Mouse (Mus musculus) urinary bladder, postnatal 10 days (tissue): ENCODE measurements around the gene Ccdc9b.

Experiments used
- DNase-seq: peaks from one replicate; pipeline ENCODE4 v3.0.0; 2022; ENCODE audit warnings: low spot score

Ccdc9b gene

DNA sequence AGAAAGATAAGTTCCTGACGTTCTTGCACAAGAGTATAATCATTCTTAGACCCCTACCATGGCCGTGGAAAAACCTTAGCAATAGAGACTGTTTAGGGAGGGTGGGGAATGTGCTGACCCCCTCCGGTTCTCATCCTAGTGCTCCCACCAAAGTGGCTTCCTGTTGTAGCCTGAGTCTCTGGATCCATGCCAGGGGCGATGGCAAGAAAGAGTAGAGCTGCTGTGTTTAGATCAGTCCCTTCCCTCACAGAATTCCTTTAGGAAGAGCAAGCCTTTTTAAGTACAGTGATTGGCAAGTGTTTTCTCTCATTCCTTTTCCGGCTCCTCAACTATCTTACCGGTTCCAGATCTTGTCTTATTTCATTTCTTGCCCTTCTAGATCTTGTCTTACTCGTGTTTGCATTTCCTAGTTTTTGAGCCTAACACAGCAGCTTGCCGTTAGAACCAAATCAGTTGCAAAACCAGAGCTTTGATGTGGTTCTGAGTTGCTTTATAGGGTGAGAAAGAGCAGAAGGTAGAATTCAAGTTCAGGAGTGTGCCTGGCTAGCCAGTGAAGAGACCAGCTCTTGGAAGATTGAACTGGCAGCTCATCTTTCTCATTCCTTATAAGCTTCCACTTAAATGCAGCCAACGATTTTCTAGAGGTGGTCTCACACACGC, 15.0 kb downstream of the Ccdc9b start:
- no peak for DNase-seq

DNA sequence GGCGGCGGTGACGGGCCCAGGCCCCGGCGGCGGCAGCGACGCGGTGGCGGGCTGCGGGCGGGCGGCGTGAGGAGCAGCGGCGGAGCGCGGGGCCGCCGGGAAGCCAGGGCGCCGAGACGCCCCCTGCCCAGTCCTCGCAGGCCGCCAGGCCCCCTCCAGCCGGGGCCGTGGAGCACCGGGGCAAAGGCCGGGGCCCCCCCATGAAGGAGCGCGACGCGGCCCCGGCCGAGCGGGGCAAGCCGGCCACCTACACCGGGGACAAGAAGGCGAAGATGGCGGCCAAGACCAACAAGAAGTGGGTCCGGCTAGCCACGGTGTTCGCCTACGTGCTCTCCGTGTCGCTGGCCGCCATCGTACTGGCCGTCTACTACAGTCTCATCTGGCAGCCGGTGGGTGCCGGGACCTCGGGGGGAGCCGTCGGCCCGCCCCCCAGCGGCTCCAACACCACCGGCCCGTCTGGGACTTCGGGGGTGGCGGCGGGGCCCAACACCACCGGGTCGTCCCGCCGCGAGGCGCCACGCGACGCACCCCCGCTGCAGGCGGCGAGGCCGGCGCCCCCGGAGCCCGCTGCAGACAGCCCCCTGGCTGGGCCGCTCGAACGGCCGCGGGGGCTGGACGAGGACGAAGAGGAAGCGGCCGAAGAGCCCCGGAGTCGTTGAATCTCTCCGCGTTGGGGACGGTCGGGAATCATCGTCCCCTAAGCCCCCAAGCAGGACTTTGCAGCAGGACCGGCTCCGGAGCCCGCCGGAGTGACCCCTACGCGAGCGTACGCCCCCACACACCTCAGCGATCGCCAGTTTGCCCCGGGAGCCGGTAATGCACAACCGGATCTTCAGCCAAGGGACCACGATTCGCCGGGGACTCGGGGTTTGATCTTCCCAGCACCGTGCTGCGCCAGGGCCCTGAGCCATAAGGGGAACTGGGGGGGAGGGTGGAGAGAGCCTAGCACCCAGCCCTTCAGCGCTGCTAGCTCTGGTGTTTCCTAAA, 16.3 kb downstream of the Ccdc9b start:
- no peak for DNase-seq

DNA sequence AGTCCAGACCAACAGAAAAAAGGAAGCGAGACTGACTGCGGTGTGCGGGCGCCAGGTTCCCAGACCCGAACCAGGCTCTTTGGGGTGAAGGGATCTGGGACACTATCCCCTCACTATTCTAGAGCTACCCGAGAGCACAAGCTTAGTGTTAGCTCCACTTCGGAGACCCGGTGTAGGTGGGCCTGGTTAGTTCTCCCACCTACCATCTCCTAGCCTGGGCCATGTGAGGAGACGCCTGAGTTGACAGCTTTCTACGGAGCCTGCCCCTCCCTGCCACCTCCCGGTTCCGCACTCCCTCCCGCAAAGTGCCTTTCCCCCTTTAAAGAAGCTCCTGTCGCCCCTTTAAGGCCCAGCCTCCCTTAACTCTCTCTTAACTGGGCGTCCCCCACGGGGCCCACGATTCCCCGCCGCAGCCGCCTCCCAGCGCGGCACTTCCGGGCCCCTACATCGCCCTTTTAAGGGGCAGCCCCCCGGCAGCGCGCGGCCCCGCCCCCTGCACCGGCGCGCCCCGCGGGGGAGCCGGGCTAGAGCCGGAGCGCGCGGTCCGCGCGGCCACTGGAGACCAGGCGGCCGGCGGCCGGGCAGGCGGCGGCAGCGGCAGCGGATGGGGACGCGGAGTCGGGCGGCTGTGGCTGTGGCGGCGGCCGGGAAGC, 17.1 kb downstream of the Ccdc9b start, which contains the start of gene Inafm2:
Gene Inafm2, plus strand, starts transcription at position 527 of the 653 bp plus-strand sequence.
- peak; percentile 58 for DNase-seq

DNA sequence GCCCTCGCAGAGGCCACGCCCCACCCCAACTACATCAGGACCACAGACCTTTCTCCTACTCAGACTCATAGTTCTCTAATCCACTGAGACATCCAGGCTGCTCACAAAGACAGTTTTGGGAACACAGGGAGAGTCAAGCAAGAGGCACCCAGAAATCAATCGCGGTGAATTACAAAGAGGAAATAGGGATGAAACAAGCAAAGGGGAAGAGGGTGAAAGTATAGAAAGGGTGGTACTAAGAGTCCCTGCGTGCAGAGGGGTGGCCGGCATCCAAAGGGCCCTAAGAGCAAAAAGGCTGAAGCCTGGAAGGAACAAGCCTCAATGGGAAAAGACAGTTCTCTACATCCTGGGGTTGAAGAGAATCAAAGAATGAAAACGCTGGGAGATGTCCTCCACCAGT, 17.8 kb downstream of the Ccdc9b start:
- DNase-seq, result no peak

DNA sequence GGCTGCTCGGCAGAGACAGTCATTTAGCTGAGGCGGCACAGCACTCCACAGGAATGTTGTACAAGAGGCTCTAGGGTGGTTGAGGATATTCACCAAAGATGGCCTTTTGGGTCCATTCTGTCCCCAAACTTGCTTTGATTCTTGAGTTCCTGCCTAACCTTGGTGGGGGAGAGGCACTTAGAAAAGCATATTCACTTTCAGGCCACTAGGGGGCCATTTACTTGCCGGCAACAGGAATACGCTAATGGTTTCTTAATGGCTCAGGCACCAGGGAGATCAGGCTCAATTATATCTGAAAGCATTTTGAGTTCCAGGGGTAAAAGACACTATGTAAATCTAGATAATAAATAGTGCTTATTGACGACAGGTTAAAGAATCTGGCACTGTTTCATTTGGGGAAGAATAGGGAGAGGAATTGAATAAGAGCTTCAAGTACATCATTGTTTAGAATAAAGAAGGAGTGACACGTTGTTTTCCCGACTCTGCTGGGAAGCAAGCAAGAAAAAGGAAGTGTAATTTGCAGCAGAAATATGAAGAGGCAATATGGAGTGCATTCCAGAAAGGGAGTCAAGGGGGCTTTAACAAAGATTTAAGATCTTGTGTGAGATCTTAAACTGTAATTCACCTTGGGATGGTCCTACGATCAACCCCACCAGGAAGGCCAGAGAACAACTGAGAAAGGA, 19.1 kb downstream of the Ccdc9b start:
- no peak for DNase-seq

GRCm38 (mm10) chr2:118741183-118741582, 21.3 kb downstream of the Ccdc9b start:
- DNase-seq, result no peak

GRCm38 (mm10) chr2:118740341-118740740, 22.1 kb downstream of the Ccdc9b start:
- no peak for DNase-seq

DNA sequence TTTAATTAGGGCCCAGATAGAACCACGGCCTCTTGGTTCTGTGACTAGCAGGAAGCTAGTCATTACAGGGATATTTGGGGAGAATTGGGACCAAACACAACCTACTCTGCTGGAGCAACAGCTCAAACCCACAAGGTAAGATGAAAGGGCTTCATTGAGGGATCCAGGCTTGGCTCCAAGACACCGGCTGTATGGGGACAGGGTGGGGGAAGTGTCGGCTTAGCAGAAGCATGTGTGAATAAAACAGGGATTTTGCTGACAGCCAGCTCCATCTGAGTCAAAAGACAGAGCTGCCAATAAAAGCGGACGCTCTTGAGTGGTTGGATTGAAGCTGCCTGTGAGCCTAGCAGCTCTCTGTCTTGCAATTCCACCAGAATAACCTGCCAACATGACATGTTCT, 29.1 kb downstream of the Ccdc9b start:
- no peak for DNase-seq

- DNase-seq, result no peak
Observed at GRCm38 (mm10) chr2:118731981-118732380, 30.5 kb downstream of the Ccdc9b start.

DNA sequence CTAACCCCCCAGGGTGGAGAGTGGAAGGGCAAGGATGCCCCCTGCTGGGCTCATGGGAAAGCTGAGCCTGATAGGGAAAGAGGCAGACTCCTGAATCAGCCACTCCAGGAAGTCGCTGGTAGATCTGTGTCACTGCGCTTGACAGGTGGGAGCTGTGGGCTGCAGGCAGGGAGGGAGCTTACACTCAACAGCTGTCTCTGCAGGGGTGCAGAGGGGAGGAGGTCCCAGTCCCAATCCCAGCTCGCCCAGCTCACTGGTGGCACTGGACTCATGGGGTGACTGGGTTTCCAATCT, 31.9 kb downstream of the Ccdc9b start:
- DNase-seq, result no peak

- DNase-seq, result no peak
Observed at GRCm38 (mm10) chr2:118729816-118730621, 32.4 kb downstream of the Ccdc9b start.

DNA sequence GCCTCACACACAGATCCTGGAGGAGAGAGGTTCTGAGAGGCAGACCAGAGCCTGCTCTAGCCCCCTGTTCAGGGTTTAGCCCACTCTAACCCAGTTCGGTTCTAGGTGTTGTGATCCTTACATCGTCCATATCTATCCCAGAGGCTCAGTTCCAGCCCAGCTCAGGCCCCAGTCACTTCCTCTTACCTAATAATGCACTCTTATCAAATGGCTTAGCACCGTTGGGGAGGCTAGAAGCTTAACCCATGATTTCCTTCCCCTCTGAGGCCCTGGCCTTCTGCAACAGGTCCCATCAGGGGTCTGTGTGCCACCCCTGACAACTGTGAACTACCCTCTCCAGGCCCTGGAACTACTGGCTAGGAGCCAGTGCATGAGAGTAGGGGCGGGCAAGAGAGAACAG, 33.3 kb downstream of the Ccdc9b start:
- no peak for DNase-seq

DNA sequence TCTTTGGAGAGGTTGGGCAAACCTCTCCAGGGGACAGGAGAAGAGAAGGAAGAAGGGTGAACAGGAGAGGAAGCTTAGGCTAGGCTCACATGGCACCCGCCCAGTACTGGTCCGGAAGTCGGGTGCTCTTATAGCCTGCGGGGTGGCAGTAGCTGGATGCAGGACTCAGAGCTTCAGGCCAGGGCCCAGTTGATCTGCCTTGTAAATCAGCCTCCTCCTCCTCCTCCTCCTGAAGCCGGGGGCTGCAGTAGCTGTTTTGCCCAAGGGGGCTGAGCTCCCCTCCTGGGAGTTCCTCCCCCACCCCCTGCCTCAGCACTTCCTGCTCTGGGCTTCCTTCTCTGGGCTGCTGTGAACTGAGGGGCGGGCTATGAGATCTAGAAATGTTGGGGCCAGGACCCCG, 34.1 kb downstream of the Ccdc9b start, which contains the start of gene Plcb2:
Gene Plcb2, minus strand, starts transcription at position 102 of the 400 bp plus-strand sequence.
- no peak for DNase-seq

DNA sequence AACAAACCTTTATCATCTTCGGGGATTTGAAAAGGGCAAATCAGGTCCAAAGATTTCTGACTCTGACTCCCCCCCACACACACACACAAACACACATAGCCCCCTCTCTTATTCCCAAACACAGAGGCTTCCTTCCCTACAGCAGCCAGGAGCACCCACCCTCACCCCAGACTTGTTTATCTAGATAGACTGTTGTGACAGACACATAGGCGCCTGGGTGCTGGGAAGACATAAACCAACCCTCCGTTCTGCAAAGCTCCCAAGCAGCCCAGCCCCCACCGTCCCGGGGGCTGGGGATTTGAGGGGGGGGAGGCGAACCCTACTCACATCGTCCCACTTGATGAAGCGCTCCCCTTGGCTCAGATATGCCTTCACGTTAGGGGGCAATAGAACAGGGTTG, 34.5 kb downstream of the Ccdc9b start:
- DNase-seq, result no peak

DNA sequence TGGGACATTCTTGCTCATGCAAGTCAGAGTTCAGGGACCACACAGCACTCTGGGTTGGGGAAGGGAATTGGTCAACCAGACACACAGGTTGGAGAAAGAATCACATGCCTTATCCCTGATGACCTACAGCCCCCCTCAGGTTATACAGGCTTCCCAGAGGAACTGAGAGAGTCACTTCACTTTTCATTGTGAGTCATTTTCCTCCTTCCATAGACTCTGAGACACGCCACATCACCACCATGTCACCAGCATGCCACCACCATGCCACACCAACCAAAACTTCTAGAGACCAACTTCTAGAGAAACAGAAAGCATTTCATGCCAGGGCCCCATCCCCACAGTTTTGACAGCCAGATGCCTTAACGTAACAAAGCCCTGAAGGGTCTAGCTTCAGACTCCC, 35.6 kb downstream of the Ccdc9b start:
- DNase-seq, result no peak

GRCm38 (mm10) chr2:118725511-118725910, 37.0 kb downstream of the Ccdc9b start:
- no peak for DNase-seq

DNA sequence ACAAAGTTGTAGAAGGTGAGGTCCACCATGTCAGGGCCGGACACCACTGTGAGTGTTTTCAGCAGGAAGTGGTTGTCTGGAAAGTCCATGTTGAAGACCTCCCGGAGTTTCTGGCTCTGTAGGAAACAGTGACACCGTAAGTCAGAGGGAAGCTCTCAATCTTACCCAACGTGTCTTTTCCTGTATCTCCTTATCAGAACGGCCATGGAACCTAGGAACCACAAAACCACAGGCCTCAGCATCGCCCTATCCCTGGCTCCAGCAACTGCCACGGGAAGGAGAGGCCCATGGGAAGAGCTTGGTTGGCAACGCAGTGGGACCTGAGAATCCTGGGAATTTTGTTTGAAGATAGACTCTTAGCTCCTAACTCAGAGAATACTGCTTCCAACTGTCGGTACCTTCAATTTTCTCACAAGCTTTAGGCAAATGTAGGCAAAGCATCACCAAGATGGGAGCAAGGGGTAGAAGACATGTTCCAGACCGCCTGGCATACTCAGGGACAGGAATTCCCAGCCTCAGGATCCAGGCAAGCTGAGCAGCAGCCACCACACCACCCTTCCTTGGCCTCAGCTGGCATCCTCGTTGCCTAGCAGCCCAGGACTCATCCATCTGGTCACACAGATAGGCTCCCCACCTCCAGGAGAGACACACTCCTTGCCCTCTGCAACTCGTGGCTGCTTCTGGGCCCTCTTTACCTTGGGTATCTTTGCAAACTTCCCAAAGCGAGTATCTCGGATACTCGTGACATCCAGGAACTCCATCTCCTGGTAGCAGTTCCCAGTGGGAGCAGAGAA, 38.6 kb downstream of the Ccdc9b start:
- no peak for DNase-seq

- no peak for DNase-seq
Observed at GRCm38 (mm10) chr2:118716677-118717076, 45.8 kb downstream of the Ccdc9b start.

- no peak for DNase-seq
Observed at GRCm38 (mm10) chr2:118714230-118714629, 48.2 kb downstream of the Ccdc9b start.

DNA sequence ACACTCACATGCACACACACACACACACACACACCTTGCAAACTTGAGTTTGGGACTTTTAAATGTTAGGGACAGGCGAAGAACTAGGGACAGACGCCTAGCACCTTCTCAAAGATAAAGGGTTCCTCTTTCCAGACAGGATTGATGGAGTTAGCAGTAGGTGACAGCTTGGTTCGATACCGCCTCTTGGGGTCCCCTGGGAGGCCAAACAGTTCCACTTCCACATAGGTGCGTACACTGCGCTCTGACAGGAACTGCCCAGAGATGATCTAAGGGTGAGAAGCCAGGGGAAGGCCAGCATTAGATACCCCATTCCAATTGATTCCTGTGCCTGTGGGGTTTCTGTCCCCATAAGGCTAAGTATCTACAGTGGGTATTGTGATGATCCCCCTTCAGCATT, 48.8 kb downstream of the Ccdc9b start:
- no peak for DNase-seq
